ENCODE assay signal across 8 mouse cellular contexts in genomic region chr3:90475151-90475830, GRCm38 (mm10). TPM values are rescaled to one million over a fixed set of nuclear protein-coding genes. Genes with fewer than 3 reads are reported as not detected.
A peak's percentile ranks its signal among the peaks of the same experiment; 100 is the strongest.
DNase-seq lines count a peak whose midpoint lies in the region; ATAC-seq and TF ChIP-seq lines count a peak whose summit lies in the region.

No protein-coding gene starts in this region.

- 40% methylated on average over 15 of the region's 16 CpGs for WGBS in kidney, embryonic 14.5 days
- WGBS in hindbrain, embryonic 10.5 days: 46% methylated on average over 16 of the region's 16 CpGs
- WGBS in midbrain, embryonic 10.5 days: 43% methylated on average over 16 of the region's 16 CpGs

- H3K4me1 ChIP-seq in kidney, embryonic 14.5 days (ENCODE audit: control insufficient read depth, insufficient read depth, low read length): peaks cover 10% of the 10 kb centered on the region
- H3K4me1 ChIP-seq in bone marrow macrophage, adult 2 months (ENCODE audit: control insufficient read depth, insufficient read depth, low read length): peaks cover 9% of the 10 kb centered on the region
- peaks cover 6% of the 10 kb centered on the region for H3K4me1 ChIP-seq in hindbrain, embryonic 10.5 days (replicated peaks)
- peaks cover 10% of the 10 kb centered on the region for H3K4me1 ChIP-seq in midbrain, embryonic 10.5 days

- H3K27me3 ChIP-seq in kidney, embryonic 14.5 days (ENCODE audit: control insufficient read depth, insufficient read depth, low read length): no peaks in the 10 kb centered on the region
- H3K27me3 ChIP-seq in hindbrain, embryonic 10.5 days (ENCODE audit: insufficient read depth, poor library complexity, severe bottlenecking): no peaks in the 10 kb centered on the region
- H3K27me3 ChIP-seq in midbrain, embryonic 10.5 days (ENCODE audit: low read depth, poor library complexity, severe bottlenecking): no peaks in the 10 kb centered on the region

- TF ChIP-seq CTCF in bone marrow macrophage, adult 2 months (IDR thresholded peaks at IDR 0.05; ENCODE audit: low read depth, low read length): no peak

- H3K36me3 ChIP-seq in kidney, embryonic 14.5 days (ENCODE audit: control insufficient read depth, insufficient read depth, low read length): peaks cover 24% of the 10 kb centered on the region
- H3K36me3 ChIP-seq in hindbrain, embryonic 10.5 days: peaks cover 32% of the 10 kb centered on the region
- peaks cover 32% of the 10 kb centered on the region for H3K36me3 ChIP-seq in midbrain, embryonic 10.5 days

- no peak overlapping the region for H3K27ac ChIP-seq in kidney, embryonic 14.5 days (ENCODE audit: low read depth, low read length)
- no peak overlapping the region for H3K27ac ChIP-seq in bone marrow macrophage, adult 2 months (ENCODE audit: insufficient read depth, low read depth, low read length)
- H3K27ac ChIP-seq in hindbrain, embryonic 10.5 days: no peak overlapping the region
- H3K27ac ChIP-seq in midbrain, embryonic 10.5 days (replicated peaks): no peak overlapping the region

- peak overlapping the region; percentile 30; the same call in 1 of the 2 replicates for H3K4me3 ChIP-seq in kidney, embryonic 14.5 days (ENCODE audit: low read length)
- peak overlapping the region; percentile 37; the same call in 1 of the 2 replicates for H3K4me3 ChIP-seq in bone marrow macrophage, adult 2 months (ENCODE audit: insufficient read depth, low read length)
- H3K4me3 ChIP-seq in hindbrain, embryonic 10.5 days: peak overlapping the region; percentile 81; the same call in 1 of the 2 replicates
- H3K4me3 ChIP-seq in midbrain, embryonic 10.5 days: peak overlapping the region; percentile 36

- H3K9ac ChIP-seq in kidney, embryonic 14.5 days (ENCODE audit: low read depth, low read length): no peak overlapping the region

- no peaks in the 10 kb centered on the region for H3K9me3 ChIP-seq in kidney, embryonic 14.5 days (ENCODE audit: control insufficient read depth, low read length)
- no peaks in the 10 kb centered on the region for H3K9me3 ChIP-seq in hindbrain, embryonic 10.5 days
- H3K9me3 ChIP-seq in midbrain, embryonic 10.5 days (replicated peaks): no peaks in the 10 kb centered on the region

- TF ChIP-seq POLR2A in bone marrow macrophage, adult 2 months (IDR thresholded peaks at IDR 0.05; ENCODE audit: borderline replicate concordance, low read depth, low read length): no peak

- no peak for ATAC-seq in kidney, embryonic 14.5 days (ENCODE audit: low FRiP score, low TSS enrichment)

- DNase-seq in kidney, adult 9 months: no peak
- no peak for DNase-seq in hindbrain, embryonic 10.5 days (ENCODE audit: low spot score)
- DNase-seq in midbrain, embryonic 10.5 days (ENCODE audit: low spot score): no peak
- no peak for DNase-seq in urinary bladder, adult 18-20 months (ENCODE audit: low spot score in 2 of 2)
- DNase-seq in adrenal gland, adult 8-10 months: no peak
- DNase-seq in urinary bladder, postnatal 25 days (ENCODE audit: low spot score): no peak

- H3K4me2 ChIP-seq in kidney, embryonic 14.5 days (replicated peaks; ENCODE audit: low read depth, low read length): peak overlapping the region; percentile 40

RNA-seq across cellular contexts. Expression of gene Ilf2, which starts 0.6 kb away (rescaled TPM):
- polyA plus RNA-seq in kidney, embryonic 14.5 days (2014; fragmentation: Nextera tagmentation; extraction: Ambion mirVana): 245 and 262 TPM in 2 replicates
- polyA plus RNA-seq in bone marrow macrophage, adult 2 months (2012; ENCODE audit: insufficient read depth, insufficient read length, missing spikeins): 29.3 and 29.8 TPM in 2 replicates
- polyA plus RNA-seq in hindbrain, embryonic 10.5 days (2016; fragmentation: Nextera tagmentation; extraction: Ambion mirVana): 315 and 340 TPM in 2 replicates
- 343 and 346 TPM in 2 replicates for polyA plus RNA-seq in midbrain, embryonic 10.5 days (2016; fragmentation: Nextera tagmentation; extraction: Ambion mirVana)
- 10 to 100 TPM; 58.9 to 75.2 (median 67.3) TPM for total RNA-seq in adrenal gland, adult 8-10 months (2022)

RNA-seq across cellular contexts. Expression of gene Npr1, which starts 9.6 kb away (rescaled TPM):
- 11.0 and 12.3 TPM in 2 replicates for polyA plus RNA-seq in kidney, embryonic 14.5 days (2014; fragmentation: Nextera tagmentation; extraction: Ambion mirVana)
- 0.17 and 0.89 TPM in 2 replicates for polyA plus RNA-seq in bone marrow macrophage, adult 2 months (2012; ENCODE audit: insufficient read depth, insufficient read length, missing spikeins)
- 3.0 TPM in 2 replicates for polyA plus RNA-seq in hindbrain, embryonic 10.5 days (2016; fragmentation: Nextera tagmentation; extraction: Ambion mirVana)
- 2.9 and 3.3 TPM in 2 replicates for polyA plus RNA-seq in midbrain, embryonic 10.5 days (2016; fragmentation: Nextera tagmentation; extraction: Ambion mirVana)
- total RNA-seq in adrenal gland, adult 8-10 months (2022): 100 to 1,000 TPM; 316 to 460 (median 368) TPM

RNA-seq across cellular contexts. Expression of gene Snapin, which starts 15.5 kb away (rescaled TPM):
- polyA plus RNA-seq in kidney, embryonic 14.5 days (2014; fragmentation: Nextera tagmentation; extraction: Ambion mirVana): 58.5 and 67.6 TPM in 2 replicates
- 96.6 and 101 TPM in 2 replicates for polyA plus RNA-seq in bone marrow macrophage, adult 2 months (2012; ENCODE audit: insufficient read depth, insufficient read length, missing spikeins)
- 60.9 and 69.1 TPM in 2 replicates for polyA plus RNA-seq in hindbrain, embryonic 10.5 days (2016; fragmentation: Nextera tagmentation; extraction: Ambion mirVana)
- 65.5 and 75.1 TPM in 2 replicates for polyA plus RNA-seq in midbrain, embryonic 10.5 days (2016; fragmentation: Nextera tagmentation; extraction: Ambion mirVana)
- 100 to 1,000 TPM in 1 of 4 experiments, 10 to 100 TPM in 3; 73.3 to 105 (median 83.4) TPM for total RNA-seq in adrenal gland, adult 8-10 months (2022)

RNA-seq across cellular contexts. Expression of gene Chtop, which starts 34.0 kb away (rescaled TPM):
- polyA plus RNA-seq in kidney, embryonic 14.5 days (2014; fragmentation: Nextera tagmentation; extraction: Ambion mirVana): 98.8 and 105 TPM in 2 replicates
- 56.9 and 59.9 TPM in 2 replicates for polyA plus RNA-seq in bone marrow macrophage, adult 2 months (2012; ENCODE audit: insufficient read depth, insufficient read length, missing spikeins)
- polyA plus RNA-seq in hindbrain, embryonic 10.5 days (2016; fragmentation: Nextera tagmentation; extraction: Ambion mirVana): 174 and 182 TPM in 2 replicates
- 193 and 205 TPM in 2 replicates for polyA plus RNA-seq in midbrain, embryonic 10.5 days (2016; fragmentation: Nextera tagmentation; extraction: Ambion mirVana)
- total RNA-seq in adrenal gland, adult 8-10 months (2022): 100 to 1,000 TPM; 114 to 130 (median 125) TPM

RNA-seq across cellular contexts. Expression of gene S100a1, which starts 38.9 kb away (rescaled TPM):
- polyA plus RNA-seq in kidney, embryonic 14.5 days (2014; fragmentation: Nextera tagmentation; extraction: Ambion mirVana): 50.7 and 55.9 TPM in 2 replicates
- 228 and 247 TPM in 2 replicates for polyA plus RNA-seq in bone marrow macrophage, adult 2 months (2012; ENCODE audit: insufficient read depth, insufficient read length, missing spikeins)
- 7.5 and 7.7 TPM in 2 replicates for polyA plus RNA-seq in hindbrain, embryonic 10.5 days (2016; fragmentation: Nextera tagmentation; extraction: Ambion mirVana)
- 5.4 and 7.2 TPM in 2 replicates for polyA plus RNA-seq in midbrain, embryonic 10.5 days (2016; fragmentation: Nextera tagmentation; extraction: Ambion mirVana)
- 100 to 1,000 TPM in 2 of 4 experiments, 10 to 100 TPM in 2; 80.7 to 112 (median 94.7) TPM for total RNA-seq in adrenal gland, adult 8-10 months (2022)

Comparison
In these comparisons a context has a peak if more than half of its experiments do, and no peak if none do; other contexts are left out.
1. H3K4me3 ChIP-seq: peak in every context shown above with its lines; median percentile 81 in hindbrain, embryonic 10.5 days; 37 in bone marrow macrophage, adult 2 months; 36 in midbrain, embryonic 10.5 days; 30 in kidney, embryonic 14.5 days.